Mouse (Mus musculus) limb, embryonic 14.5 days (tissue): Measurements from ENCODE around the gene Slc9a3r1. TPM values are rescaled to one million over a fixed set of nuclear protein-coding genes. Genes with fewer than 3 reads are reported as not detected.

Experiments
- ATAC-seq: fragments of 200-750 bp; cut with Nextera tagmentation; 2 replicates; pipeline ENCODE4 v1.8.0; 2017; ENCODE audit warnings: low read depth, moderate number of reproducible peaks, moderate TSS enrichment; ENCODE audit not compliant: low FRiP score
- DNase-seq: peaks from one replicate; pipeline ENCODE4 v3.0.0-alpha.2; 2015; ENCODE audit warnings: low spot score
- H3K27ac ChIP-seq: fragments of 300-500 bp; sonication (generic); replicated peaks from 2 replicates; pipeline ENCODE4 v1.5.1; 2014; ENCODE audit warnings: low read depth, mild to moderate bottlenecking, low read length, moderate library complexity, mixed read lengths
- H3K27me3 ChIP-seq: fragments of 300-500 bp; sonication (generic); 2 replicates; pipeline ENCODE4 v1.6.1; 2014; ENCODE audit warnings: low read length, mixed read lengths; ENCODE audit not compliant: control insufficient read depth, insufficient read depth
- H3K36me3 ChIP-seq: fragments of 300-500 bp; sonication (generic); 2 replicates; pipeline ENCODE4 v1.6.1; 2014; ENCODE audit warnings: mild to moderate bottlenecking, low read length, moderate library complexity, mixed read lengths; ENCODE audit not compliant: control insufficient read depth, insufficient read depth
- H3K4me1 ChIP-seq: fragments of 300-500 bp; sonication (generic); 2 replicates; pipeline ENCODE4 v1.6.1; 2014; ENCODE audit warnings: antibody characterized with exemption, low read length, mixed read lengths; ENCODE audit not compliant: control insufficient read depth, insufficient read depth
- H3K4me2 ChIP-seq: fragments of 300-500 bp; sonication (generic); replicated peaks from 2 replicates; pipeline ENCODE4 v1.6.1; 2014; ENCODE audit warnings: low read depth, mild to moderate bottlenecking, low read length, moderate library complexity; ENCODE audit not compliant: severe bottlenecking
- H3K4me3 ChIP-seq: fragments of 300-500 bp; sonication (generic); replicated peaks from 2 replicates; pipeline ENCODE4 v1.5.1; 2014; ENCODE audit warnings: low read length
- H3K9ac ChIP-seq: fragments of 300-500 bp; sonication (generic); 2 replicates; pipeline ENCODE4 v1.6.1; 2014; ENCODE audit warnings: mild to moderate bottlenecking, low read depth, low read length, moderate library complexity; ENCODE audit not compliant: severe bottlenecking
- H3K9me3 ChIP-seq: fragments of 300-500 bp; sonication (generic); 2 replicates; pipeline ENCODE4 v1.6.1; 2016; ENCODE audit warnings: low read length; ENCODE audit not compliant: control insufficient read depth
- POLR2A ChIP-seq: fragments of 200-500 bp; IDR thresholded peaks from 2 replicates; pipeline ENCODE4 v1.8.0; 2012; ENCODE audit warnings: inconsistent platforms, mild to moderate bottlenecking, moderate library complexity, borderline replicate concordance; ENCODE audit not compliant: insufficient read depth, insufficient read length; ENCODE audit errors: extremely low read depth
- WGBS: fragments of 180-500 bp; shearing (Covaris S2); extraction: QIAGEN DNeasy Blood & Tissue Kit; methylation state at CpG from one replicate; pipeline ENCODE4 v1.1.7; 2014; 5-methylcytosine and 5-hydroxymethylcytosine counted together
- polyA plus RNA-seq, 2 experiments: library from polyadenylated mRNA; depleted of rRNA in 1 of 2; stranded (reverse) in 1 of 2; unstranded in 1 of 2; fragments of >200 nt; fragmentation: Nextera tagmentation in 1 of 2; extraction: Ambion mirVana in 1 of 2; gene quantifications; 2 replicates each; pipeline versions ENCODE4 v1.2.1 to v1.2.3; 2012 to 2014

Gene Slc9a3r1
- polyA plus RNA-seq, 2 experiments, result 22.0 to 29.9 TPM

GRCm38 (mm10) chr11:115215123-115215522 lies 52.0 kb downstream of the Slc9a3r1 start:
- Histone ChIP-seq H3K27ac (no peak overlapping the region), H3K9ac (no peak overlapping the region), H3K4me2 (no peak overlapping the region), H3K4me1 (no peaks in the 10 kb centered on the region; the same call in 1 of the 2 replicates), H3K9me3 (no peaks in the 10 kb centered on the region), H3K36me3 (peaks cover 3% of the 10 kb centered on the region; the same call in 1 of the 2 replicates), H3K4me3 (no peak overlapping the region), H3K27me3 (no peaks in the 10 kb centered on the region)
- ATAC-seq (no peak), DNase-seq (no peak)
- WGBS, result 24% methylated on average over 5 of the region's 5 CpGs
- no peak for TF ChIP-seq POLR2A

GRCm38 (mm10) chr11:115217439-115218410 lies 54.6 kb downstream of the Slc9a3r1 start:
- Histone ChIP-seq H3K4me3 (no peak overlapping the region), H3K9ac (no peak overlapping the region), H3K4me2 (no peak overlapping the region), H3K27ac (no peak overlapping the region), H3K36me3 (peaks cover 3% of the 10 kb centered on the region), H3K4me1 (peaks cover 4% of the 10 kb centered on the region), H3K27me3 (no peaks in the 10 kb centered on the region), H3K9me3 (no peaks in the 10 kb centered on the region)
- ATAC-seq (no peak), DNase-seq (no peak)
- no peak for TF ChIP-seq POLR2A
- 59% methylated on average over 18 of the region's 18 CpGs for WGBS

GRCm38 (mm10) chr11:115219263-115219662 lies 56.1 kb downstream of the Slc9a3r1 start:
- 49% methylated on average over 9 of the region's 9 CpGs for WGBS
- no peak for TF ChIP-seq POLR2A

GRCm38 (mm10) chr11:115219685-115220084 lies 56.5 kb downstream of the Slc9a3r1 start:
- H3K36me3 ChIP-seq, result peaks cover 3% of the 10 kb centered on the region
- no peak for DNase-seq
- peaks cover 6% of the 10 kb centered on the region for H3K4me1 ChIP-seq
- H3K4me2 ChIP-seq, result no peak overlapping the region
- no peak overlapping the region for H3K27ac ChIP-seq
- H3K27me3 ChIP-seq, result no peaks in the 10 kb centered on the region
- no peak for TF ChIP-seq POLR2A
- no peak overlapping the region for H3K9ac ChIP-seq
- no peak overlapping the region for H3K4me3 ChIP-seq
- WGBS, result 93% methylated on average over 10 of the region's 10 CpGs
- ATAC-seq, result no peak
- no peaks in the 10 kb centered on the region for H3K9me3 ChIP-seq

More at GRCm38 (mm10) chr11:115219263-115219662, 56.1 kb downstream of the Slc9a3r1 start:
- H3K27me3 ChIP-seq, result no peaks in the 10 kb centered on the region
- H3K9ac ChIP-seq, result no peak overlapping the region
- H3K36me3 ChIP-seq, result peaks cover 3% of the 10 kb centered on the region
- no peak overlapping the region for H3K27ac ChIP-seq
- ATAC-seq (no peak), DNase-seq (no peak)
- no peak overlapping the region for H3K4me2 ChIP-seq
- H3K9me3 ChIP-seq, result no peaks in the 10 kb centered on the region
- peaks cover 6% of the 10 kb centered on the region for H3K4me1 ChIP-seq
- H3K4me3 ChIP-seq, result no peak overlapping the region

DNA sequence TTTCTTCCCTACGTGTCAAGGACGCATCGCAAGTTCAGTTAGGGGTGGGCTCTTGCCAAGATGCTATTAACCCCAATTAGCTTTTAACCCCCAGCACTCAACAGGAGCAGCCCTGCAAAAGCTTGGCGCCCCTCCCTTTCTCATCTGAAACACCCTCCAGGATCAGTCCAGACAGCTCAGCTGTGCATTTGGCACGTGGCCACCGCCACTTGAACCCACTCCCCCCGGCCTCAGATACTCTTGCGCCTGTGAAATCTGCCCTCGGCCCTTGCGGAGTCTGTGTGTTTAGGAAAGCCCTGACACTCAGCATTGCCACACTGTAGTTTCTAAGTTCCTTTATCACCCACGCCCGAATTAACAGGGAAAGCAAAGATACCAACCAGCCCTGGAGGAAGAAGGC lies 58.9 kb downstream of the Slc9a3r1 start:
- H3K4me3 ChIP-seq, result no peak overlapping the region
- H3K27ac ChIP-seq, result no peak overlapping the region
- H3K4me2 ChIP-seq, result no peak overlapping the region
- no peak overlapping the region for H3K9ac ChIP-seq
- no peak; the same call in 1 of the 2 replicates for ATAC-seq
- DNase-seq, result no peak
- no peaks in the 10 kb centered on the region; the same call in 1 of the 2 replicates for H3K36me3 ChIP-seq
- H3K9me3 ChIP-seq, result no peaks in the 10 kb centered on the region
- no peaks in the 10 kb centered on the region for H3K27me3 ChIP-seq
- H3K4me1 ChIP-seq, result peaks cover 8% of the 10 kb centered on the region
- no peak for TF ChIP-seq POLR2A
- WGBS, result 29% methylated on average over 12 of the region's 12 CpGs
